Mouse (Mus musculus): ENCODE measurements at regions not wholly inside any gene's neighbourhood (a gene's known extent, or its start where the extent isn't known, plus 50 kb on each side); places are given as distances from the start of the nearest gene placed in this dataset.

DNA sequence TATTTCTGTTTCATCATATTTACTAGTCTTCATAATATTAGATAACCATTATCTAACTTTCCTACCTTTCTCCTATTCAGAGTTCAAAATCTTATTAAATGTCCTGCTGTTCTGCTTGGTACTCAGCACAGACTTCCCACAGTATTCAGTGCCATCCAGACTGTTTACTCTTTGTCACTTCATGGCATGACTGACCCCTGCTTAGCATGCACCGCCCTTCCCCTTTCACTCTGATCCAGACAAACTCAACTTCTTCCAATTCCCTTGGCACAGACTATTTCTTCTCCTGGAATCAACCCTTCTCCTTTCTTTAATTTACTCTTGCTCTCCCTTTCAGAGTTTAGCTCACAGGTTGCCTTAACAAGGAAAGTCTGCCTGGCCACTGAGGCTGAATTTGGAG is 458.8 kb downstream of the Ppargc1a start:
- Histone ChIP-seq H3K27me3 (no peaks in the 10 kb centered on the region), H3K9me3 (no peaks in the 10 kb centered on the region), H3K27ac (replicated peaks) (no peak overlapping the region), H3K9ac (no peak overlapping the region), H3K4me2 (no peak overlapping the region), H3K4me3 (no peak overlapping the region), H3K4me1 (replicated peaks) (no peaks in the 10 kb centered on the region), H3K36me3 (no peaks in the 10 kb centered on the region)
- WGBS = 81% methylated on average over 1 of the region's 1 CpGs
- ATAC-seq (ENCODE audit: low FRiP score, low read depth) = 0 out of 2 replicates have a peak, but pooled peaks have one; percentile 30

DNA sequence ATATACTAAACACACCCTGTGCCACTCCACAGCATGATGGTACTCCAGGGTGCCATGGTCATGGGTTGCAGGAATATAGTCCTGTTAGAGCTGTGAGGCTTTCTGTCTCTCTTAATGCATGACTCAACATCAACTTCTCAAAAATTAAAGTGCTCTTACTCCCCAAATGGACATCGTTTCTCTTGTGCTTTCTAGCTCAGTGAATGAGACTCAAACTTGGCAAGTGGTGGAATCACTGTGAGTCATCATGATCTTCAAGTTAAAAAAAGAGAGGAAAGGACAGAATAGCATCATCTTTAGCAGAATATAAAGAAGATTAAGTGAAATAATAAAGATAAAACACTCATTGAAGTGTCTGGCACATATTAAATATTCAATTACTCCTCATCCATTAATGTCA is 459.3 kb downstream of the Ppargc1a start:
- Histone ChIP-seq H3K36me3 (no peaks in the 10 kb centered on the region), H3K27ac (replicated peaks) (no peak overlapping the region)
- 83% methylated on average over 1 of the region's 1 CpGs for WGBS

DNA sequence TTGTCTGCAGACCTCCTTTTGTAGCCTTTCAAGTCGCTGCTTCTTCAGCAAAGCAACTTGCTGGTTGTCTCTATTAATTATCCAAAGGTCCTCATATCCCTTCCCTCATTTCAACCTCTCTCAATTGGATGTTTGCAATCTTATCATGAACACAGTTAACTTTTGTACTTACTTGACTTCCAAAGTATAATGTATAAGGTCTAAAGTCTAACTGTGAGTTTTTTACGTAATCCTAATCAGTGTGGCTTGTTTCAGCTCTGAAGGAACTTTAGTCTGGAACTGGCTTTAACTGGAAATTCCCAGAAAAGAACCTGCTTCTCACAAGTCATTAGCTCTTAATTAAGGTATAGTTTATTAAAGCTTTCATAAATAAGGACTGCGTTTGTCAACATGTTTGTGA is 467.6 kb downstream of the Ppargc1a start:
- 90% methylated on average over 3 of the region's 3 CpGs for WGBS
- H3K9ac ChIP-seq = no peak overlapping the region
- H3K4me1 ChIP-seq (replicated peaks) = no peaks in the 10 kb centered on the region
- H3K36me3 ChIP-seq = no peaks in the 10 kb centered on the region
- no peak overlapping the region for H3K27ac ChIP-seq (replicated peaks)
- no peak overlapping the region for H3K4me2 ChIP-seq
- H3K27me3 ChIP-seq = no peaks in the 10 kb centered on the region
- H3K4me3 ChIP-seq = no peak overlapping the region
- ATAC-seq (ENCODE audit: low FRiP score, low read depth) = no peak
- no peaks in the 10 kb centered on the region for H3K9me3 ChIP-seq

More for the DNA sequence above, 459.3 kb downstream of the Ppargc1a start:
- H3K4me3 ChIP-seq = no peak overlapping the region
- no peak overlapping the region for H3K4me2 ChIP-seq
- H3K4me1 ChIP-seq (replicated peaks) = no peaks in the 10 kb centered on the region
- no peak overlapping the region for H3K9ac ChIP-seq
- H3K27me3 ChIP-seq = no peaks in the 10 kb centered on the region
- no peaks in the 10 kb centered on the region for H3K9me3 ChIP-seq
- ATAC-seq (ENCODE audit: low FRiP score, low read depth) = no peak

DNA sequence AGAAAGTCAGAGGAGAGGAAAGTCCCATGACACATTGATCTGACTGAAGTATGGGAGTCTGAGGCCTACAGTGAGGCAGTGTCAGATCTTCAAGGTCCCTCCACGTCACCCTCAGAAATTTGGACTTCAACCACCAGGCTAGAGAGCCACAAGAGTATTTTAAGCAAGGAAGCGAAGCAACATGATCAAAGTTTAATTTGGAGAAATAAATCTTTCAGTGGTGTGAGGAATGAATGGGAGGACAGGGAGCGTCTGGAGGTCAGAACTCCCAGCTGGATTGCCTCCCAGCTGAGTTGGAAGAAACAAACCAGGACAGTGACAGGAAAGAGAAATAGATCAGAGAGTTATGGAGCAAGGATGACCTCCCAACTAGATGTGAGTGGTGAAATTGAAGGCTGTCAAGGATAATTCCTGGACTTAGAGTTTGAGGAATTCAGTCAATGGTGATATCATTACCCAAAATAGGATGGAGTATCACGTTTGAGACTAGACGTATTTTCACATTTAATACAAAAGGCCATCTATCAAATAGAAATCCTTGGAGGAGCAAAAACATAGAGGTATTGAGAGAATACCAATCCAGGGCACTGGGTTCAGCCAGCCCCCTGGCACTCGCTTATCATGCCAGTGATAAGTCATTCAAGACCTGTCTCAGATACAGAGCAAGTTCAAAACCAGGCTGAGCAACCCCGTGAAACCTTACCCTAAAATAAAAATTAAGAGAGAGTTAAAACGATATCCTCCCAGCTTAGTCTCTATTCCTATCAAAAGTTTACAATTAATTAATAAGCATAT is 494.7 kb downstream of the Ppargc1a start:
- WGBS = 89% methylated on average over 8 of the region's 8 CpGs
- no peak overlapping the region for H3K4me2 ChIP-seq
- H3K27ac ChIP-seq (replicated peaks) = no peak overlapping the region
- no peak overlapping the region for H3K9ac ChIP-seq
- H3K4me3 ChIP-seq = no peak overlapping the region
- no peaks in the 10 kb centered on the region for H3K9me3 ChIP-seq
- no peaks in the 10 kb centered on the region for H3K36me3 ChIP-seq
- H3K4me1 ChIP-seq (replicated peaks) = no peaks in the 10 kb centered on the region
- no peak for ATAC-seq (ENCODE audit: low FRiP score, low read depth)
- no peaks in the 10 kb centered on the region for H3K27me3 ChIP-seq

DNA sequence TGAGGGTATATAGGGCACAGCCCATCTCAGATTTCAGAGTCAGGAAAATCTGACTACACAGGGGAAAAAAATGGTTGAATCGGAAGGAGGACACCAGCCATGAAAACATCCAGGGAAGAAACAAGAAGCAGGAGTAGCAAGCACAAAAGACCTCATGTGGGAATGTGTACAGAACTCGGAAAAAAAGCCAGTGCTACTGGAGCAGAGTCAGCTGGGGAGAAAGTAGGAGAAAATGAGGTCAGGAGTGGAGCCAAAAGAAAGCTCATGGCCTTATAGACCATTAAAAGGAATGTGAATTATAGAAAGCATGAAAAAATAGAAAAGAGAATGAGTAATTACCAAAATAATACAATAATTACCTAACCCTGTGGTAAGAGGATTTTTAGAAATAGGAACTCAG is 495.4 kb downstream of the Ppargc1a start:
- WGBS = 76% methylated on average over 2 of the region's 2 CpGs
- no peaks in the 10 kb centered on the region for H3K27me3 ChIP-seq
- H3K9ac ChIP-seq = no peak overlapping the region
- no peaks in the 10 kb centered on the region for H3K36me3 ChIP-seq
- no peak overlapping the region for H3K4me3 ChIP-seq
- H3K27ac ChIP-seq (replicated peaks) = no peak overlapping the region
- H3K4me1 ChIP-seq (replicated peaks) = no peaks in the 10 kb centered on the region
- ATAC-seq (ENCODE audit: low FRiP score, low read depth) = no peak
- H3K9me3 ChIP-seq = no peaks in the 10 kb centered on the region
- no peak overlapping the region for H3K4me2 ChIP-seq

DNA sequence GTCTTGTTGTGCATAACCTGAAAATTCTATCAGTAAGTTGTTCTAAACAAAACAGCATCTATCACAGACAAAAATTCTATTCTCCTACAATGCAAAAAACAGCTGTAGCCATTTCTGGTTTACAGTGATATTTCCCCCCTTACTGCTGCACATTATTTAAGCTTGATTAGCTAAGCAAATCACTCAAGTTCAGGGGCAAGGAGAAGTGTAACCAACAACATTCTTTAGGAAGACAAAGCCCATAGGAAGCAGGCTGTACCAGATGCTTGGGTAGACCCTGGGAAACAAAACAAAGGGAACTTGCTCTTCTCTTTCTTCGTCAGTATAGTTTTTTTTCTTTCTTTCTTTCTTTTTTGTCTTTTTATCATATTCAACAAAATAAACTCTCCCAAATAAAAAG is 497.9 kb downstream of the Ppargc1a start:
- no peak overlapping the region for H3K27ac ChIP-seq (replicated peaks)
- H3K36me3 ChIP-seq = no peaks in the 10 kb centered on the region
- no peak overlapping the region for H3K4me2 ChIP-seq
- H3K4me3 ChIP-seq = no peak overlapping the region
- no peaks in the 10 kb centered on the region for H3K9me3 ChIP-seq
- 52% methylated on average over 1 of the region's 1 CpGs for WGBS
- H3K9ac ChIP-seq = no peak overlapping the region
- ATAC-seq (ENCODE audit: low FRiP score, low read depth) = no peak
- no peaks in the 10 kb centered on the region for H3K27me3 ChIP-seq
- H3K4me1 ChIP-seq (replicated peaks) = no peaks in the 10 kb centered on the region

DNA sequence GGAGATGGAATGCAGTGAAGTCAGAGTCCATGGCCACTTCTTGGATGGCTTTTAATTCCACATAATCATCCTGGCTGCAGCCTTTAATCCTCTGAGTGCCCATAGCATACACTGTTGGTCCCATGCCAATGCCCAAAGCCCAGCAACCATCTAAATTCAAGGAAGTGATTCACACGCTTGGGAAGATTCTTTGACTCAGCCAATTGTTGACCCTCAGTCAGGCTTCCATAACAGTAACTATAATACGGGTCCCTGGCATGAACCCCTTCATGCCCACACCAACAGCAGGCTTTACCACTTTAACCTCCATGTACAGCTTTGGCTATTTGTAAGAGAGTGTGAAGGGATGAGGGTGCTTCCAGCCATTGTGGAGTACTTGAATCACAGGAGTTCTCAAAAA is 521.7 kb downstream of the Ppargc1a start:
- WGBS = 63% methylated on average over 2 of the region's 2 CpGs
- Histone ChIP-seq H3K36me3 (no peaks in the 10 kb centered on the region), H3K4me2 (no peak overlapping the region), H3K4me1 (replicated peaks) (no peaks in the 10 kb centered on the region), H3K27ac (replicated peaks) (no peak overlapping the region), H3K27me3 (no peaks in the 10 kb centered on the region), H3K9ac (no peak overlapping the region), H3K4me3 (no peak overlapping the region), H3K9me3 (no peaks in the 10 kb centered on the region)
- ATAC-seq (ENCODE audit: low FRiP score, low read depth) = peak; percentile 6; the same call in 1 of the 2 replicates

DNA sequence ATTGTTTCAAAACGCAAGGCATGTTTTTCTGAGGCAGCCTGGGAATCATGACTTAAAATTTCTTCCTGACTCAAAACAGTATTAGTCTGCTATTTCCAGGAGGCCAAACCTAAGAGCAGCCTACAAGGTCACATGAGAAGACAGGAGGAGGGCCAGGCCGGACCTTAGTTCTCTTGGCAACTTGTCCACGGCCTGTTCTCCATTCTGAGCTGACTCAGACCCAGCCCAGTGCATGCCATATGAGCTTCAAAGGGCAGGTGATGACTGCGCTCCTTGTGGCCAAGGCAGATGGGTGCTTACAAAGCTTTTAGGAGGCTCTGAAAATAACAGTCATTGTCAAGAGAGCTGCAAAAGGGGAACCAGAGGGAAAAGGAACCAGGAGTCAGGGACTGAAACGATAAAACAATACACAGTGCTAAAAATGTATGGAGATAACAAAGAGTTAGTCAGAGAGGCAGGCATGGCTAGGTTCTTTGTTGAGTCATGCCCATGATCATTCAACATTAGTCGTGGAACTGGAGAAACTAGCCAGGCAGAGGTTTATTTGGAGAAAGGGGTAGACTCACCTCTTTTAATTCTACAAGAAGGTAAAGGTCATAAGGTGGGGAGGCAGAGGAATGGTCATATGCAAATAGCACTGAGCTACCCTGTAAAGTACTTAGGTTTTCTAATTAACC is 525.8 kb downstream of the Ppargc1a start:
- Histone ChIP-seq H3K4me2 (no peak overlapping the region), H3K27me3 (no peaks in the 10 kb centered on the region), H3K4me1 (replicated peaks) (no peaks in the 10 kb centered on the region), H3K9me3 (no peaks in the 10 kb centered on the region), H3K27ac (replicated peaks) (no peak overlapping the region), H3K9ac (no peak overlapping the region), H3K36me3 (no peaks in the 10 kb centered on the region), H3K4me3 (no peak overlapping the region)
- no peak for ATAC-seq (ENCODE audit: low FRiP score, low read depth)
- WGBS = 86% methylated on average over 6 of the region's 6 CpGs

DNA sequence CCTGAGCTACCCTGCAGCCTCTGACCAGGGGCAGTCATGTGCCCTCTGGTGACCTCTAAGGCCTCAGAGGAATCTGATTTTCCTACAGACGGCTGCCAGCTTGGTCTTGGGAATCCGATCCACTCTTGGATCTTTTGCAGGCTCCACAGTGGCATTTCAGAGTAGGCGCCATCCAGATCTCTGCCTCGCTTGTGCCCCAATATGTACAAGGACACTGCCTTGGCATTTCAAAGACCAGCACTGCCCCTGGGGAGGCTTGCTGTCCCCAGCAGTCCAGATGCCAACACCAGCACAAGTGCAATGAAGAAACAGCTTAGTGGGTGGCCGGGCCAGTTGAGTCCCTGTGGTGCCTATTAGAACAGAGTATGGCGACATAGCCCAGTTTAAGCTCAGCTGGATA is 526.6 kb downstream of the Ppargc1a start:
- no peak overlapping the region for H3K9ac ChIP-seq
- H3K4me1 ChIP-seq (replicated peaks) = no peaks in the 10 kb centered on the region
- H3K27ac ChIP-seq (replicated peaks) = no peak overlapping the region
- ATAC-seq (ENCODE audit: low FRiP score, low read depth) = no peak
- H3K36me3 ChIP-seq = no peaks in the 10 kb centered on the region
- WGBS = 90% methylated on average over 6 of the region's 6 CpGs
- no peaks in the 10 kb centered on the region for H3K27me3 ChIP-seq
- no peaks in the 10 kb centered on the region for H3K9me3 ChIP-seq
- no peak overlapping the region for H3K4me3 ChIP-seq
- no peak overlapping the region for H3K4me2 ChIP-seq

DNA sequence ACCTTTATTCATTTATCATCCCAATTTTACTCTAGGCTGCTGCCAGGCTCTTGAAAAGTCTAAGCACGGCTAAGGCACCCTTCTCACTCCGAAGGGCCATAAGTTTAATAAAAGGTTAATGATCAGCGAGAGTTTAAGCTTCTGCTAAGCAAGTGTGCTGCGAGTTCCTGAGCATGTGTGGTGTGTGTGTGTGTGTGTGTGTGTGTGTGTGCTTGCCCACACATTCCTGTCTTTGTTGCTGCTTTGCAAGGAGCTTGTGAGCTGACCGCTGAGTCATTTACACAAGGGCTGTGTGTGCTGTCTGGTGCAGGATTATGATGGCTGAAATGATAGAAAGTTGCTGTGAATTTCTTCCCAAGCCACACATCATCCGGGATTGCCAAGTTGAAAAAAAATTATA is 527.1 kb downstream of the Ppargc1a start:
- H3K4me1 ChIP-seq (replicated peaks) = no peaks in the 10 kb centered on the region
- H3K36me3 ChIP-seq = no peaks in the 10 kb centered on the region
- WGBS = 85% methylated on average over 6 of the region's 6 CpGs
- no peak for ATAC-seq (ENCODE audit: low FRiP score, low read depth)
- no peak overlapping the region for H3K9ac ChIP-seq
- H3K4me2 ChIP-seq = no peak overlapping the region
- no peak overlapping the region for H3K4me3 ChIP-seq
- no peaks in the 10 kb centered on the region for H3K27me3 ChIP-seq
- no peak overlapping the region for H3K27ac ChIP-seq (replicated peaks)
- no peaks in the 10 kb centered on the region for H3K9me3 ChIP-seq

DNA sequence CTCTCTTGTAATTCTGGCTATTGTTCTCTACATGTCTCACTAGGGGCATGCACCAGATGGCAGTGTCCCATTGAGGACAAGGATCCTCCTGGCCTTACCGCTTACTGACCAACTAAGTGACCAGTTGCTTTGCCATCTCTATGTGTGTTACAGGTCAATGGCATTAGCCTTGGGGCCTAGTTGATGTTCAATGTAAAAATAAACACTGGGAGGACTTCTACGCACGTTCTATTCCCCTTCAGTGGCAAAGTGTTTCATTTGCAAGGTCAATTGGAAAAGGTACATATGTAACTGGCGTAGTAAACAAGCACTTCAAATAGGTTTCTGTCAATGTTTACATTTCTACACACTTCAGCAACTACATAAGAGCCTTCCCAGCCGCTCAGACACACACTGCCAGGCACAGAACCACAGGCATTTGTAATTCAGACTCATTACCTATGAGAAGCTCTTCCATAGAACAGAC is 527.8 kb downstream of the Ppargc1a start:
- no peak for ATAC-seq (ENCODE audit: low FRiP score, low read depth)
- H3K4me1 ChIP-seq (replicated peaks) = no peaks in the 10 kb centered on the region
- WGBS = 83% methylated on average over 5 of the region's 5 CpGs

DNA sequence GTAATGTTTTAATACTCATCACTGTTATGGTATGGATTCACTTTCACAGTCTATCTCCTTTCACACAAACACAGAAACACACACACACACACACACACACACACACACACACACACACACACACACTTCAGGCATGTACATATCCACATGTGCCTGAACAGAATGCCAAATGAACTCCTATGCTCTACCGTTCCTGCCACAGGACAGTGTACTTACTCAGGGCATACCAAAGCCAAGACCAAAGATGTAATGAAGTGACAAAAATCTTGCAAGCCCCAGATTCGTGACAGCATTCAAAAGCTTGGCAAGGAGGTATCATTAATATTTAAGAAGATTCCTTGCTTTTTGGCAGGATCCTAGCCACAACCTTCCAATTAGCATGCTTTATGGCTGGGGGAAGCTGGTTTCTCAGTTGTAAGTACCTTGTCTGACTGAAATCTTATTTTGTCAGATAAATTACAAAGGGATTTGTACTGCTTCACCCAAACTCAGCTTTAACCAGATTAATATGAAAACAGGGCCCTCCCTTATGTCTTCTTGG is 531.0 kb downstream of the Ppargc1a start:
- H3K9ac ChIP-seq = no peak overlapping the region

More for the DNA sequence above, 527.8 kb downstream of the Ppargc1a start:
- Histone ChIP-seq H3K9me3 (no peaks in the 10 kb centered on the region), H3K4me2 (no peak overlapping the region), H3K4me3 (no peak overlapping the region), H3K36me3 (no peaks in the 10 kb centered on the region), H3K27me3 (no peaks in the 10 kb centered on the region), H3K27ac (replicated peaks) (no peak overlapping the region), H3K9ac (no peak overlapping the region)

More for the DNA sequence above, 531.0 kb downstream of the Ppargc1a start:
- H3K4me2 ChIP-seq = no peak overlapping the region
- ATAC-seq (ENCODE audit: low FRiP score, low read depth) = no peak
- no peak overlapping the region for H3K4me3 ChIP-seq
- H3K9me3 ChIP-seq = no peaks in the 10 kb centered on the region
- no peaks in the 10 kb centered on the region for H3K27me3 ChIP-seq
- no peak overlapping the region for H3K27ac ChIP-seq (replicated peaks)
- 63% methylated on average over 2 of the region's 2 CpGs for WGBS
- H3K36me3 ChIP-seq = no peaks in the 10 kb centered on the region
- no peaks in the 10 kb centered on the region for H3K4me1 ChIP-seq (replicated peaks)

All from hindbrain, embryonic 15.5 days (tissue).